Mouse (Mus musculus) embryonic fibroblast, embryonic 13.5 days (primary cell): ENCODE measurements around the gene Zdhhc24.

Experiments
- CTCF ChIP-seq: IDR thresholded peaks from 2 replicates; pipeline ENCODE4 v1.5.1; 2011; ENCODE audit warnings: mild to moderate bottlenecking, control low read depth, low read length, moderate library complexity, borderline replicate concordance; ENCODE audit not compliant: insufficient read depth
- POLR2A ChIP-seq: IDR thresholded peaks from 2 replicates; pipeline ENCODE4 v1.6.1; 2011; ENCODE audit warnings: low read depth, mild to moderate bottlenecking, control low read depth, low read length, moderate library complexity

- TF ChIP-seq POLR2A (no peak), CTCF (no peak)
These were observed 19.4 kb upstream of the Zdhhc24 start for GRCm38 (mm10) chr19:4859081-4859480.
